Mouse (Mus musculus) kidney, embryonic 14.5 days (tissue): ENCODE data around the gene Myof. TPM values are rescaled to one million over a fixed set of nuclear protein-coding genes. Genes with fewer than 3 reads are reported as not detected.

ENCODE experiments used
- ATAC-seq: fragments of 200-750 bp; cut with Nextera tagmentation; 2 replicates; pipeline ENCODE4 v1.8.0; 2017; ENCODE audit warnings: moderate number of reproducible peaks, mild to moderate bottlenecking, moderate TSS enrichment, moderate library complexity; ENCODE audit not compliant: low FRiP score, low TSS enrichment
- H3K27ac ChIP-seq: fragments of 300-500 bp; sonication (generic); 2 replicates; pipeline ENCODE4 v1.5.1; 2014; ENCODE audit warnings: low read depth, mild to moderate bottlenecking, low read length, moderate library complexity, mixed read lengths
- H3K27me3 ChIP-seq: fragments of 300-500 bp; sonication (generic); 2 replicates; pipeline ENCODE4 v1.6.1; 2014; ENCODE audit warnings: mild to moderate bottlenecking, low read length; ENCODE audit not compliant: control insufficient read depth, insufficient read depth
- H3K36me3 ChIP-seq: fragments of 300-500 bp; sonication (generic); 2 replicates; pipeline ENCODE4 v1.6.1; 2014; ENCODE audit warnings: low read length, mixed read lengths; ENCODE audit not compliant: control insufficient read depth, insufficient read depth
- H3K4me1 ChIP-seq: fragments of 300-500 bp; sonication (generic); 2 replicates; pipeline ENCODE4 v1.6.1; 2014; ENCODE audit warnings: low read length, mixed read lengths; ENCODE audit not compliant: control insufficient read depth, insufficient read depth
- H3K4me2 ChIP-seq: fragments of 300-500 bp; sonication (generic); replicated peaks from 2 replicates; pipeline ENCODE4 v1.6.1; 2014; ENCODE audit warnings: low read depth, mild to moderate bottlenecking, low read length
- H3K4me3 ChIP-seq: fragments of 300-500 bp; sonication (generic); 2 replicates; pipeline ENCODE4 v1.5.1; 2014; ENCODE audit warnings: mild to moderate bottlenecking, low read length
- H3K9ac ChIP-seq: fragments of 300-500 bp; sonication (generic); 2 replicates; pipeline ENCODE4 v1.6.1; 2014; ENCODE audit warnings: low read depth, mild to moderate bottlenecking, low read length, moderate library complexity
- H3K9me3 ChIP-seq: fragments of 300-500 bp; sonication (generic); 2 replicates; pipeline ENCODE4 v1.6.1; 2016; ENCODE audit warnings: low read length; ENCODE audit not compliant: control insufficient read depth
- WGBS: fragments of 180-500 bp; shearing (Covaris S2); extraction: QIAGEN DNeasy Blood & Tissue Kit; methylation state at CpG from one replicate; pipeline ENCODE4 v1.1.7; 2014; 5-methylcytosine and 5-hydroxymethylcytosine counted together
- polyA plus RNA-seq: library from polyadenylated mRNA; unstranded; fragments of >200 nt; fragmentation: Nextera tagmentation; extraction: Ambion mirVana; gene quantifications from 2 replicates; pipeline ENCODE4 v1.2.1, GENCODE M21; 2014

The Myof gene
- polyA plus RNA-seq, 1 experiment from 2014 or later = 17.1 TPM

DNA sequence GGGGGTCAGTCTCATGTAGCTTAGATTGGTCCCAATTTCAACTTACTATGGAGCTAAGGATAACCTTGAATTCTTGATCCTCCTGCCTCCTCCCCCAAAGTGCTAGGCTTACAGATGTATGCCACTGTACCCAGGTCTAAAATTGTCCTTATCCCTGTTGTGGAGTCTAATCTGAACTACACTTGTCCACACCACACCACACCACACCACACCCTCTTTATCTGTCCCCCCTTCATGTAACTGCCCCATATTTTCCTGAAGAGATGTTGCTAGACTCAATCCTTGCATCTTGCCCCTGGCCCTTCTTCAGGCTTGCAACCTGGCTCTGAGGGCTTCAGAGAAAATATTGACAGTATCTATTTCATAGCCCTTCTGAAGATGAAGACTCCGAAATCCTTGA is 169.9 kb downstream of the Myof start:
- H3K4me1 ChIP-seq = no peaks in the 10 kb centered on the region; the same call in 1 of the 2 replicates
- no peak for ATAC-seq
- H3K9ac ChIP-seq = no peak overlapping the region
- no peak overlapping the region for H3K4me3 ChIP-seq
- WGBS = 97% methylated on average over 1 of the region's 1 CpGs
- no peak overlapping the region for H3K4me2 ChIP-seq
- H3K27me3 ChIP-seq = peaks cover 19% of the 10 kb centered on the region
- H3K9me3 ChIP-seq = no peaks in the 10 kb centered on the region
- no peaks in the 10 kb centered on the region for H3K36me3 ChIP-seq
- no peak overlapping the region for H3K27ac ChIP-seq

DNA sequence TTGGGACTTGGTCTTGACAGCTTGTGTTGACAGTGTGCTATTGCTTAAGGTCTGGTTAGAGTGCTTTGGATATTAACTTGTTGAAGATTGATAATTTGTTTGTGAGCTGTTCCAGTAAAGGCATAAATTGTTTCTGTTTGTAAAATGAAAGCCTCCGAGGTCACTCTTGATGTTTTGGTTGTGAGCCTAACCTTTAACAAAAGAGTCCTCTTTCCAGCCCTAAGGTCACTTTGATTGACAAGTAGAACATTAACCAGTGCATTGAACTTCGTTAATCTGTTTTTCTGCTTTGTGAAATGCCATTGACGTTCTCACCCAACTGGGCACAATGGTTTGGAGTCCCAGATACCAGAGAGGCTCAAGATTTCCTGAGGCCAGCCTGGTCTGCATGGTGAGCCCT is 175.8 kb downstream of the Myof start:
- Histone ChIP-seq H3K4me3 (no peak overlapping the region), H3K4me1 (no peaks in the 10 kb centered on the region), H3K27ac (no peak overlapping the region), H3K9ac (no peak overlapping the region), H3K36me3 (no peaks in the 10 kb centered on the region), H3K4me2 (no peak overlapping the region), H3K27me3 (no peaks in the 10 kb centered on the region), H3K9me3 (no peaks in the 10 kb centered on the region)
- ATAC-seq = no peak
- 69% methylated on average over 3 of the region's 3 CpGs for WGBS

DNA sequence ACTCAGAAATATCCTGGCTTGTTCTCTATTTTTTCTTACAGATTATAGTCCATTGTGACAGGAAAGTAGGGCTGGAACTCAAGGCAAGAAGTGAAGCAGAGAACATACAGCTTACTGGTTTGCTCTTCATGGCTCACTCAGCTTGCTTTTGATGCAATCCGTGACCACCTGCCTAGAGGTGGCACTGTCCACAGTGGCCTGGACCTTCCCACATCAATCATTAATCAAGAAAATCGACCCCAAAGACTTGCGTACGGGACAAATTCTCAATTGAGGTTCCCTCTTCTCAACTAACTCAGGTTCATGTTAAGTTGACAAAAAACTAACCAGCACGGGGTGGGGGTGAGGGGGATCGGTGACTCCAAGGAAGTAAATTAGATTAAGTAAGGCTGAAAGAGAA is 176.4 kb downstream of the Myof start:
- H3K9ac ChIP-seq = no peak overlapping the region
- no peaks in the 10 kb centered on the region for H3K36me3 ChIP-seq
- 73% methylated on average over 6 of the region's 6 CpGs for WGBS
- no peak overlapping the region for H3K4me3 ChIP-seq
- H3K9me3 ChIP-seq = no peaks in the 10 kb centered on the region
- no peak for ATAC-seq
- H3K27me3 ChIP-seq = no peaks in the 10 kb centered on the region
- no peaks in the 10 kb centered on the region for H3K4me1 ChIP-seq
- no peak overlapping the region for H3K4me2 ChIP-seq
- H3K27ac ChIP-seq = no peak overlapping the region

DNA sequence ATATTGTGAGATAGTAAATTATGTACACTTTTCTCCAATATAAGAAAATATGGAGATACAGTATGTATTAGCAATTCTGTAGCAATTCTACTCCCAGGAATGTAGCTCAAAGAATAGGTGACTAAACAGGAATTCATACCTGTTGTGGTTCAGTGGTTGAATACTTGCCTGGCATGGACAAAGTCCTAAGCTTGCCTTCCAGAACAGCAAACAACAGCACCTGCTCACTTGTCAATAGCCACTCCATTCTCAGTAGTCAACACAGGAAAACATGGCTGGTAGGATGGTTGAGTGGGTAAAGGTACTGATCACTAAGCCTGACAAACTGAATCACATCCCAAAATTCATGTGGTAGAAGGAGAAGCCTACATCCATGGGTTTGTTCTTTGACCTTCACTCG is 182.2 kb downstream of the Myof start:
- Histone ChIP-seq H3K9ac (no peak overlapping the region), H3K4me1 (no peaks in the 10 kb centered on the region), H3K9me3 (no peaks in the 10 kb centered on the region), H3K27me3 (no peaks in the 10 kb centered on the region), H3K36me3 (no peaks in the 10 kb centered on the region), H3K4me2 (no peak overlapping the region), H3K4me3 (no peak overlapping the region), H3K27ac (no peak overlapping the region)
- 83% methylated on average over 1 of the region's 1 CpGs for WGBS
- no peak for ATAC-seq

DNA sequence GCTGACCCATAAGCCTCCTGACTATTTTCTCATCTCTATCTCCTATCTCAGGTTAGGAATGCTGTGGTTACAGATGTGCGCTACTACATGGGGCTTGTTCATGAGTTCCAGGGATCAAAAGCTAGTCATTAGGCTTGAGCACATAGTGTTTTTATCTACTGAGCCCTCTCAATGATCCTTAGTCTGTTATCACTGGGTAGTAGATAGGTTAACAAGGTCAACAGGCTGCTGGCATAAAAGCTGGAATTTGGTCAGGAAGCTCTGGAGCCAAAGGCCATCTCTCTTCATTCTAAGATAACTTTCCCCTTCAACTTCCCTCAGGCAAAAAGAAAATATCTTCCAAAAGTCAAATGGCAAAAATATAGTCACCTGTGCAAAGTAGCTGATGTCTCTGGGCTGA is 183.1 kb downstream of the Myof start:
- no peak for ATAC-seq
- Histone ChIP-seq H3K36me3 (no peaks in the 10 kb centered on the region), H3K9me3 (no peaks in the 10 kb centered on the region), H3K27ac (no peak overlapping the region), H3K9ac (no peak overlapping the region), H3K4me2 (no peak overlapping the region), H3K4me1 (no peaks in the 10 kb centered on the region), H3K27me3 (no peaks in the 10 kb centered on the region), H3K4me3 (no peak overlapping the region)
- 100% methylated on average over 1 of the region's 1 CpGs for WGBS

DNA sequence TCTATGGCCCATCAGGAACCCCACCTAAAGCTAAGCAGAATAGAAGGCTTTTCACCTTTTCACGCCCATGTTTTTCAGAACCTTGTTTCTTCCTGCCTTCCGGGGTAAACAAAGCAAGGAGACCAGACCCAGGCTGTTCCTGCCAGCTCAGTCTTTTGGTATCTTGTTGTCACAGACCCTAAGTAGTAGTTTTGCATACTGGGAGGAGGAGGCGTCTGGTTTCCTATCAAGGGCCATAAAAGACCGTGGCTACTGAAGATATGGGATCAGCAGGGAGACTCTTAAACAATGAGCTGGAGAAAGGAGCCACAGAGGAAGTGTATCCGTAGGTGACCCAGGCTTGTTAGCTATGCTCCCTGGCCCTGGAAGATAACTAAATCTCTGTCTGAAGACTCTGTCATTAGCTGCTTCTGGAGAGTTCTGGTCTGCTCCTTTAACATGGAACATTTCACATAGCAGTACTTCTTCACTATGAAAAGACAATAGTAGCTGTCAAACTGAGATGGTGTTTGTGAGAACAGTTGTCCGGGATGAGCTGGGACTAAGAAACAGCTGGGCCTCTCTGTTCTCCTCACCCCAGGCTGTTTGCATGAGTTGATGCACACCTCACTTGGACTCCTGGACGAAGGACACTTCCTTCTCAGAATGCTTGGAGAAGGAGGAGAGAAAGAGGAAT is 184.8 kb downstream of the Myof start:
- H3K4me3 ChIP-seq = no peak overlapping the region
- H3K9ac ChIP-seq = no peak overlapping the region
- H3K27me3 ChIP-seq = no peaks in the 10 kb centered on the region
- H3K27ac ChIP-seq = no peak overlapping the region
- no peak for ATAC-seq
- WGBS = 57% methylated on average over 7 of the region's 7 CpGs
- no peaks in the 10 kb centered on the region for H3K4me1 ChIP-seq
- no peaks in the 10 kb centered on the region for H3K36me3 ChIP-seq
- no peaks in the 10 kb centered on the region for H3K9me3 ChIP-seq
- H3K4me2 ChIP-seq = no peak overlapping the region

DNA sequence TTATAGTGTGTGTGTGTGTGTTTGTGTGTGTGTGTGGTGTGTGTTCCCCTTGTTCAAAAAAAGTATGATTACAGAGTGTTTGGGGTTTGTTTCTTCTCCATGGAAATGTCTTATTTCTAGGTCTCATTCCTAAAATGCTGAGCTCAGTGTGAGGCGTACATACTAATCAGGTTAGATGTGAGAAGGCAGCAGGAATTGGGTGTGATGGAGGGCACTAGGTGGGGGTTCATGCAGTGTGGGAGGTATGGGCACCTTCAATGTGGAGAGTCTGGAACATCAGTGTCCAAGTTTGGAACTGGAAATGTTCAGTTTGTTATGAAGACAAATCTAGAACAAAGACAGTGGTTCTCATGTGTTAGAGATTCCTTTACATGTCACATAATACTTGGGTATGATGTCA is 191.3 kb downstream of the Myof start:
- Histone ChIP-seq H3K4me2 (no peak overlapping the region), H3K4me1 (no peaks in the 10 kb centered on the region), H3K9me3 (no peaks in the 10 kb centered on the region), H3K9ac (no peak overlapping the region), H3K36me3 (no peaks in the 10 kb centered on the region), H3K27ac (no peak overlapping the region), H3K4me3 (no peak overlapping the region), H3K27me3 (no peaks in the 10 kb centered on the region)
- WGBS = 91% methylated on average over 1 of the region's 1 CpGs
- no peak for ATAC-seq

DNA sequence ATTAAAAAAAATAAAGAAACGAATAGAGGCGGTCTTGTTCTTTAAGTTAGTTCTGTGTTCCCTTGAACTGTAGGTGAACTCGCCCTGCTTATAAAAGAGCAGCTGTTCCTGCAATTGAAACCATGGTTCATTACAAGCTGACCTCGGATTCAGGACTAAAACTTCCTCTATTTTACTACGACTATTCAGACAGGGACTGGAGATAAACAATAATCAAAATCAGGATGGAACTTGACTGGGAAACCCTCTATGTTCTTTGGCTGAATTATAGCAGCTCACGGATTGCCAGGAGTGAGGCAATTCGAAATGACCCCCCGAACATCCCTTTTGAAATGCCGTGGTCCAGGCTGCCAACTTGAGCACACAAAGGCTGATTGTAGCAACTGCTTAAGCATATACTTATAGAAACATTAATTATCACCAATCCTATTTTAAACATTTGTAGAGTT is 191.8 kb downstream of the Myof start:
- Histone ChIP-seq H3K9ac (no peak overlapping the region), H3K4me2 (no peak overlapping the region), H3K4me1 (no peaks in the 10 kb centered on the region), H3K4me3 (no peak overlapping the region), H3K36me3 (no peaks in the 10 kb centered on the region), H3K27ac (no peak overlapping the region), H3K9me3 (no peaks in the 10 kb centered on the region), H3K27me3 (no peaks in the 10 kb centered on the region)
- ATAC-seq = no peak
- 44% methylated on average over 9 of the region's 9 CpGs for WGBS
